Mouse (Mus musculus): Measurements from ENCODE around the gene Zbtb8os.

GRCm38 (mm10) chr4:129303816-129304215 is 31.7 kb upstream of the Zbtb8os start:
- TF ChIP-seq CTCF (IDR thresholded peaks at IDR 0.05; ENCODE audit: low read depth, low read length) (no peak), POLR2A (IDR thresholded peaks at IDR 0.05; ENCODE audit: insufficient read depth, low read length) (no peak)
